Mouse (Mus musculus): ENCODE results near the gene Vmn2r83. TPM values are rescaled to one million over a fixed set of nuclear protein-coding genes. Genes with fewer than 3 reads are reported as not detected.

The Vmn2r83 gene
- polyA plus RNA-seq, 1 experiment from 2014 or later, result not detected

- no peak overlapping the region for H3K9ac ChIP-seq
- 74% methylated on average over 8 of the region's 8 CpGs for WGBS
- no peaks in the 10 kb centered on the region for H3K9me3 ChIP-seq
- peaks cover 16% of the 10 kb centered on the region; the same call in 1 of the 2 replicates for H3K4me1 ChIP-seq
- ATAC-seq (ENCODE audit: insufficient read depth, low FRiP score, low read depth), result no peak
- H3K36me3 ChIP-seq, result 0 out of 2 replicates have a peak, but pooled peaks cover 5% of the 10 kb centered on the region
- no peak overlapping the region for H3K27ac ChIP-seq
- no peak overlapping the region for H3K4me3 ChIP-seq (replicated peaks)
- no peaks in the 10 kb centered on the region for H3K27me3 ChIP-seq (replicated peaks)
- H3K4me2 ChIP-seq, result no peak overlapping the region
Observed at GRCm38 (mm10) chr10:79530241-79530640, 61.7 kb downstream of the Vmn2r83 start.

GRCm38 (mm10) chr10:79530721-79531120 is 62.2 kb downstream of the Vmn2r83 start:
- Histone ChIP-seq H3K36me3 (0 out of 2 replicates have a peak, but pooled peaks cover 5% of the 10 kb centered on the region), H3K4me1 (peaks cover 16% of the 10 kb centered on the region; the same call in 1 of the 2 replicates), H3K27me3 (replicated peaks) (no peaks in the 10 kb centered on the region), H3K9me3 (no peaks in the 10 kb centered on the region), H3K4me2 (no peak overlapping the region), H3K27ac (no peak overlapping the region), H3K9ac (no peak overlapping the region), H3K4me3 (replicated peaks) (no peak overlapping the region)
- 87% methylated on average over 13 of the region's 13 CpGs for WGBS
- ATAC-seq (ENCODE audit: insufficient read depth, low FRiP score, low read depth), result no peak

GRCm38 (mm10) chr10:79531593-79531992 is 63.1 kb downstream of the Vmn2r83 start:
- Histone ChIP-seq H3K36me3 (0 out of 2 replicates have a peak, but pooled peaks cover 4% of the 10 kb centered on the region), H3K4me3 (replicated peaks) (no peak overlapping the region), H3K27me3 (replicated peaks) (no peaks in the 10 kb centered on the region), H3K9ac (no peak overlapping the region; the same call in 1 of the 2 replicates), H3K4me2 (peak overlapping the region; percentile 94; the same call in 1 of the 2 replicates), H3K9me3 (no peaks in the 10 kb centered on the region), H3K27ac (no peak overlapping the region), H3K4me1 (peaks cover 16% of the 10 kb centered on the region; the same call in 1 of the 2 replicates)
- 74% methylated on average over 3 of the region's 3 CpGs for WGBS
- ATAC-seq (ENCODE audit: insufficient read depth, low FRiP score, low read depth), result no peak

- Histone ChIP-seq H3K27ac (peak overlapping the region; percentile 89), H3K36me3 (no peaks in the 10 kb centered on the region), H3K9ac (0 out of 2 replicates have a peak overlapping the region, but pooled peaks have one; percentile 30), H3K4me3 (replicated peaks) (peak overlapping the region; percentile 53), H3K9me3 (no peaks in the 10 kb centered on the region), H3K27me3 (replicated peaks) (no peaks in the 10 kb centered on the region), H3K4me1 (peaks cover 16% of the 10 kb centered on the region; the same call in 1 of the 2 replicates), H3K4me2 (peak overlapping the region; percentile 94)
- peak; percentile 48; the same call in 1 of the 2 replicates for ATAC-seq (ENCODE audit: insufficient read depth, low FRiP score, low read depth)
- WGBS, result 26% methylated on average over 3 of the region's 3 CpGs
Observed at GRCm38 (mm10) chr10:79532678-79533077, 64.1 kb downstream of the Vmn2r83 start.

- H3K9me3 ChIP-seq, result no peaks in the 10 kb centered on the region
- ATAC-seq (ENCODE audit: insufficient read depth, low FRiP score, low read depth), result peak; percentile 86
- H3K9ac ChIP-seq, result peak within 1 kb of the TSS; percentile 30; the same call in 1 of the 2 replicates
- H3K36me3 ChIP-seq, result 0 out of 2 replicates have a peak, but pooled peaks cover 1% of the 10 kb centered on the region
- under 1% methylated on average over 50 of the region's 52 CpGs for WGBS
- peak within 1 kb of the TSS; percentile 94 for H3K4me2 ChIP-seq
- peak within 1 kb of the TSS; percentile 89 for H3K27ac ChIP-seq
- peak within 1 kb of the TSS; percentile 53 for H3K4me3 ChIP-seq (replicated peaks)
- H3K27me3 ChIP-seq (replicated peaks), result no peaks in the 10 kb centered on the region
- H3K4me1 ChIP-seq, result peaks cover 16% of the 10 kb centered on the region; the same call in 1 of the 2 replicates
Observed at GRCm38 (mm10) chr10:79533126-79533911, 64.8 kb downstream of the Vmn2r83 start, which contains the start of gene Plpp2. TSS of gene Plpp2 (minus strand) at chr10:79533796.

GRCm38 (mm10) chr10:79534426-79534825 is 65.9 kb downstream of the Vmn2r83 start:
- H3K4me2 ChIP-seq, result no peak overlapping the region
- peaks cover 16% of the 10 kb centered on the region; the same call in 1 of the 2 replicates for H3K4me1 ChIP-seq
- no peak for ATAC-seq (ENCODE audit: insufficient read depth, low FRiP score, low read depth)
- no peak overlapping the region for H3K4me3 ChIP-seq (replicated peaks)
- H3K9me3 ChIP-seq, result no peaks in the 10 kb centered on the region
- H3K36me3 ChIP-seq, result peaks cover 4% of the 10 kb centered on the region; the same call in 1 of the 2 replicates
- no peak overlapping the region for H3K9ac ChIP-seq
- WGBS, result 81% methylated on average over 2 of the region's 2 CpGs
- no peaks in the 10 kb centered on the region for H3K27me3 ChIP-seq (replicated peaks)
- no peak overlapping the region for H3K27ac ChIP-seq

- 66% methylated on average over 1 of the region's 1 CpGs for WGBS
- Histone ChIP-seq H3K4me1 (peaks cover 16% of the 10 kb centered on the region; the same call in 1 of the 2 replicates), H3K27me3 (replicated peaks) (no peaks in the 10 kb centered on the region), H3K27ac (no peak overlapping the region), H3K36me3 (peaks cover 13% of the 10 kb centered on the region), H3K9me3 (no peaks in the 10 kb centered on the region), H3K9ac (no peak overlapping the region), H3K4me2 (no peak overlapping the region), H3K4me3 (replicated peaks) (no peak overlapping the region)
- no peak for ATAC-seq (ENCODE audit: insufficient read depth, low FRiP score, low read depth)
Observed at GRCm38 (mm10) chr10:79535431-79535830, 66.9 kb downstream of the Vmn2r83 start.

- H3K4me2 ChIP-seq, result no peak overlapping the region
- peaks cover 24% of the 10 kb centered on the region for H3K36me3 ChIP-seq
- no peak overlapping the region for H3K4me3 ChIP-seq (replicated peaks)
- H3K9me3 ChIP-seq, result no peaks in the 10 kb centered on the region
- no peak overlapping the region for H3K27ac ChIP-seq
- H3K9ac ChIP-seq, result no peak overlapping the region
- H3K27me3 ChIP-seq (replicated peaks), result no peaks in the 10 kb centered on the region
- WGBS, result 72% methylated on average over 12 of the region's 12 CpGs
- no peak for ATAC-seq (ENCODE audit: insufficient read depth, low FRiP score, low read depth)
- H3K4me1 ChIP-seq, result peaks cover 12% of the 10 kb centered on the region; the same call in 1 of the 2 replicates
Observed at GRCm38 (mm10) chr10:79536461-79537080, 68.0 kb downstream of the Vmn2r83 start.

- no peaks in the 10 kb centered on the region for H3K27me3 ChIP-seq (replicated peaks)
- no peak overlapping the region for H3K27ac ChIP-seq
- no peak for ATAC-seq (ENCODE audit: insufficient read depth, low FRiP score, low read depth)
- H3K9ac ChIP-seq, result no peak overlapping the region
- no peak overlapping the region for H3K4me3 ChIP-seq (replicated peaks)
- 86% methylated on average over 7 of the region's 7 CpGs for WGBS
- H3K9me3 ChIP-seq, result no peaks in the 10 kb centered on the region
- peaks cover 30% of the 10 kb centered on the region for H3K36me3 ChIP-seq
- H3K4me1 ChIP-seq, result peaks cover 12% of the 10 kb centered on the region; the same call in 1 of the 2 replicates
- H3K4me2 ChIP-seq, result no peak overlapping the region
Observed at GRCm38 (mm10) chr10:79537271-79537670, 68.7 kb downstream of the Vmn2r83 start.

- H3K27me3 ChIP-seq (replicated peaks), result no peaks in the 10 kb centered on the region
- H3K27ac ChIP-seq, result no peak overlapping the region
- H3K4me3 ChIP-seq (replicated peaks), result no peak overlapping the region
- peaks cover 12% of the 10 kb centered on the region; the same call in 1 of the 2 replicates for H3K4me1 ChIP-seq
- no peaks in the 10 kb centered on the region for H3K9me3 ChIP-seq
- peaks cover 32% of the 10 kb centered on the region for H3K36me3 ChIP-seq
- no peak overlapping the region for H3K9ac ChIP-seq
- 82% methylated on average over 2 of the region's 2 CpGs for WGBS
- no peak for ATAC-seq (ENCODE audit: insufficient read depth, low FRiP score, low read depth)
- no peak overlapping the region for H3K4me2 ChIP-seq
Observed at GRCm38 (mm10) chr10:79537781-79538180, 69.2 kb downstream of the Vmn2r83 start.

- Histone ChIP-seq H3K4me1 (peaks cover 7% of the 10 kb centered on the region; the same call in 1 of the 2 replicates), H3K36me3 (peaks cover 35% of the 10 kb centered on the region), H3K9ac (no peak overlapping the region), H3K27ac (no peak overlapping the region; the same call in 1 of the 2 replicates), H3K4me2 (no peak overlapping the region), H3K9me3 (no peaks in the 10 kb centered on the region), H3K4me3 (replicated peaks) (no peak overlapping the region), H3K27me3 (replicated peaks) (no peaks in the 10 kb centered on the region)
- no peak for ATAC-seq (ENCODE audit: insufficient read depth, low FRiP score, low read depth)
- WGBS, result 77% methylated on average over 3 of the region's 3 CpGs
Observed at GRCm38 (mm10) chr10:79538323-79538722, 69.8 kb downstream of the Vmn2r83 start.

All from stomach, embryonic 15.5 days (tissue).